Mouse (Mus musculus): ENCODE results near the gene Brd3os.

DNA sequence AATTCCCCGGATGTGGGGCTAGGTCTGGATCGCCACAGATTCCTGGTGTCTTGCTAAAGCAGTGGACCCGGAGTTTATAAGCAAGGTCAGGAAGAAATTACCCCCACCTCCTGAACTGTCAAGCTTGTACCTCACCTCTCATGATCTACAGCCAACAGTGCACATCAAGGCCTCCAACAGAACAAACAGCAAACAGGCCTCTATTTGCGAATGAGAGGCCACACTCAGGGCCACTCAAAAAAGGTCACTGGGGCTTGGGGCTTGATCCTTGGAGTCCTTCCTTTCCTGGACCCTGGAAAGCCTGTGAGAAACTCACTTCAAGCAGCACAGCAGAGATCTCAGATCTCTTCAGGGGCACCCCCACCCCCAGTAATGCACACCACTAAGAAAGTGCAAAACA lies 31.8 kb downstream of the Brd3os start:
- no peak for TF ChIP-seq MAFK (IDR thresholded peaks at IDR 0.05; ENCODE audit: insufficient read depth, low read depth, low read length)
- TF ChIP-seq HCFC1 (IDR thresholded peaks at IDR 0.05; ENCODE audit: borderline replicate concordance, insufficient read depth, low read length) = no peak
- TF ChIP-seq ZC3H11A (IDR thresholded peaks at IDR 0.05; ENCODE audit: borderline replicate concordance, low read depth, low read length) = no peak
